Mouse (Mus musculus) heart, postnatal 0 days (tissue): Measurements from ENCODE around the gene Rexo1. TPM values are rescaled to one million over a fixed set of nuclear protein-coding genes. Genes with fewer than 3 reads are reported as not detected.

Experiments
- ATAC-seq: fragments of 200-750 bp; cut with Nextera tagmentation; 2 replicates; pipeline ENCODE4 v1.8.0; 2017; ENCODE audit warnings: low read depth, moderate number of reproducible peaks, moderate library complexity; ENCODE audit not compliant: insufficient read depth
- DNase-seq: peaks from one replicate; pipeline ENCODE4 v3.0.0-alpha.2; 2016; ENCODE audit warnings: low spot score
- H3K27ac ChIP-seq: fragments of 300-500 bp; sonication (generic); 2 replicates; pipeline ENCODE4 v1.5.1; 2014; ENCODE audit warnings: low read depth, mild to moderate bottlenecking
- H3K27me3 ChIP-seq: fragments of 300-500 bp; sonication (generic); 2 replicates; pipeline ENCODE4 v1.6.1; 2014; ENCODE audit warnings: low read length, mixed read lengths; ENCODE audit not compliant: control insufficient read depth, insufficient read depth
- H3K36me3 ChIP-seq: fragments of 300-500 bp; sonication (generic); replicated peaks from 2 replicates; pipeline ENCODE4 v1.6.1; 2014; ENCODE audit warnings: low read length, mixed read lengths; ENCODE audit not compliant: control insufficient read depth, insufficient read depth
- H3K4me1 ChIP-seq: fragments of 300-500 bp; sonication (generic); 2 replicates; pipeline ENCODE4 v1.6.1; 2014; ENCODE audit warnings: antibody characterized with exemption; ENCODE audit not compliant: control insufficient read depth, insufficient read depth
- H3K4me2 ChIP-seq: fragments of 300-500 bp; sonication (generic); 2 replicates; pipeline ENCODE4 v1.6.1; 2014; ENCODE audit warnings: low read depth, mild to moderate bottlenecking, low read length, moderate library complexity
- H3K4me3 ChIP-seq: fragments of 300-500 bp; sonication (generic); 2 replicates; pipeline ENCODE4 v1.5.1; 2014; ENCODE audit warnings: low read depth, low read length
- H3K9ac ChIP-seq: fragments of 300-500 bp; sonication (generic); replicated peaks from 2 replicates; pipeline ENCODE4 v1.6.1; 2014; ENCODE audit warnings: low read depth, low read length, mixed read lengths
- H3K9me3 ChIP-seq: fragments of 300-500 bp; sonication (generic); replicated peaks from 2 replicates; pipeline ENCODE4 v1.6.1; 2016; ENCODE audit warnings: low read length; ENCODE audit not compliant: control insufficient read depth
- CTCF ChIP-seq: IDR thresholded peaks from 2 replicates; pipeline ENCODE4 v1.5.1; 2016; ENCODE audit warnings: antibody characterized with exemption, control low read depth, low read depth
- EP300 ChIP-seq: IDR thresholded peaks from 2 replicates; pipeline ENCODE4 v1.6.1; 2016; ENCODE audit warnings: antibody characterized with exemption, low read depth
- WGBS: fragments of 180-500 bp; shearing (Covaris S2); extraction: QIAGEN DNeasy Blood & Tissue Kit; methylation state at CpG from one replicate; pipeline ENCODE4 v1.1.7; 2014; 5-methylcytosine and 5-hydroxymethylcytosine counted together
- polyA plus RNA-seq: library from polyadenylated mRNA; unstranded; fragments of >200 nt; fragmentation: Nextera tagmentation; extraction: Ambion mirVana; gene quantifications from 2 replicates; pipeline ENCODE4 v1.2.1, GENCODE M21; 2015
- total RNA-seq: library from RNA; depleted of rRNA; stranded (reverse); fragments of >200 nt; gene quantifications from 2 replicates; pipeline ENCODE4 v1.2.3, GENCODE M21; 2014; ENCODE audit warnings: low replicate concordance

Rexo1 gene
- total and polyA plus RNA-seq, 2 experiments from 2014 or later, result 7.6 to 13.1 TPM

DNA sequence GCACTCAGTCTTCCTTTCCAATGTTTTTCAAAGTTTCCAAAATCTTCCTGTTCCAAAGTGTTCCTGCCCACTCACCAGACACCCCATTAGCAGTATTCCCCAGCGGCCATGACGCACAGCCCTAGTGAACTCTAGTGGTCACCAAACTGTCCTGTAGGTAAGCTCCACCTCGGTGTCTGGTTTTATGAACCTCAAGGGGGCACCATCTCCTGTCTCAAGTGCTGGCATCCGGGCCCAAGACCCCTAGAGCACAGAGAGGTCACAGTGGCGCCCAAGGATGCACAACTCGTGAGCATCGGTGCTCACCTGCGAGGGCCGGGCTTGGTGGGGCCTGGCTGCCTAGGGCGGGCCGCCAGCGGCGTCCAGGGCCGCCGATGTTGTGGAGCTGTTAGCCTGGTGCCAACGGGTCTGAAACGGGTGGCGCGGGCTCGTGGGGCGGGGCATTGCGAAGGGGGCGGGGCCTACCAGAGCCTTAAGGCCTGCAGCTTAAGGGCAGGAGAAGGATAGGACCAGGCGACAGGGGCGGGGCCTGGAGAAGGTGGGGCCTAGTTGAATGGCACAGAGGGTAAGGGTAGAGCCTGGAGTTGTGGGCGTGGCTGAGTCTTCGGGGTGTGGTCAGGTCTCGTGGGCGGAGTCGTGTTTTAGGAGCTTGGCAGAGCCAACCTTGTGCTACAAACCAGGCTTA, 22.5 kb downstream of the Rexo1 start, which contains the start of gene Atp8b3:
Atp8b3 (minus strand) TSS at position 415 of the 685 bp plus-strand sequence.
- H3K9ac ChIP-seq, result no peak within 1 kb of the TSS
- 3% methylated on average over 30 of the region's 30 CpGs for WGBS

DNA sequence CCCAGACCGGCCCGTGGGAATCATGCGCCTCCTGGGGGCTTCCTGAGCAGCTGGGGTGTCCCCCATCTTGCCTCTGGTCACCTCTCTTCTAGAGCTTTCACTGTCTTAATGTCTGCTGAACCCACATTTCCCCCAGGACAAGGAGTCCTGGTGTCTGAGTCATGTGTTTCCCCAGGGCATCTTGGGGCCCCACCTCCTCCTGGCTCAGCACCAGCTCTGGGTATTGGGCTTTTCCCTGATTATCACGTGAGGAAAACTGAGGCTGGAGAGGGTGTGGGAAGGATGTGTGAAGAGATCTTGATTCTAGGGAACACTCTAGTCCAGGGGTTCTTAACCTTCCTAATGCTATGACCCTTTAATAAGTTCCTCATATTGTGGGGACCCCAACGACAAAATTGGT, 23.2 kb downstream of the Rexo1 start:
- no peak overlapping the region for H3K4me3 ChIP-seq
- no peak overlapping the region for H3K27ac ChIP-seq
- WGBS, result 44% methylated on average over 5 of the region's 5 CpGs
- H3K36me3 ChIP-seq, result peaks cover 23% of the 10 kb centered on the region
- no peaks in the 10 kb centered on the region for H3K9me3 ChIP-seq
- TF ChIP-seq CTCF (no peak), EP300 (no peak)
- ATAC-seq (no peak), DNase-seq (no peak)
- no peaks in the 10 kb centered on the region for H3K4me1 ChIP-seq
- H3K9ac ChIP-seq, result no peak overlapping the region
- no peak overlapping the region for H3K4me2 ChIP-seq
- H3K27me3 ChIP-seq, result peaks cover 17% of the 10 kb centered on the region

More for the DNA sequence above, 22.5 kb downstream of the Rexo1 start, which contains the start of gene Atp8b3:
- H3K27me3 ChIP-seq, result peaks cover 17% of the 10 kb centered on the region
- H3K4me3 ChIP-seq, result no peak within 1 kb of the TSS
- no peak within 1 kb of the TSS for H3K27ac ChIP-seq
- DNase-seq (peak; percentile 41), ATAC-seq (peak; percentile 77)
- no peaks in the 10 kb centered on the region for H3K4me1 ChIP-seq
- TF ChIP-seq EP300 (no peak), CTCF (no peak)
- H3K9me3 ChIP-seq, result no peaks in the 10 kb centered on the region
- H3K4me2 ChIP-seq, result peak within 1 kb of the TSS; percentile 41
- H3K36me3 ChIP-seq, result peaks cover 29% of the 10 kb centered on the region

DNA sequence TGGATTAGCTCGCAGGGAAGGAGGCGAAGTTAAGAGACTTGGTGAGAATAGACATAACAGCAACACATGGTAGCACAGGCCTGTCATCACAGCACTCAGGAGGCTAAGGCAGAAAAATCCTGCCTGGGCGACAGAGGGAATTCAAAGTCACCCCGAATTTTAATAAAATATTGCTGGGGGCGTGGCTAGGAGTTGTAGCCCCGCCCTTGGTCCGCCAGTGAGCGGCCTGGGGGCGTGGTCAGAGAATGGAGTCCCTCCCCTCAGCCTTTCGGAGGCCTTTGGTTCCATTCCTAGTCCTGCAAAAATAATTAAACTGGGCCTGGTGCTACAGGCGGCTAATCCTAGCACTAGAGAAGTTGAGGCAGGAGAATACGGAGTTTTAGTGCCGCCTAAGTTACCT, 25.6 kb downstream of the Rexo1 start:
- H3K27me3 ChIP-seq, result peaks cover 17% of the 10 kb centered on the region
- 22% methylated on average over 13 of the region's 13 CpGs for WGBS
- no peak overlapping the region for H3K4me2 ChIP-seq
- no peaks in the 10 kb centered on the region for H3K4me1 ChIP-seq
- H3K4me3 ChIP-seq, result no peak overlapping the region
- no peaks in the 10 kb centered on the region for H3K9me3 ChIP-seq
- DNase-seq, result no peak
- ATAC-seq, result no peak
- H3K36me3 ChIP-seq, result no peaks in the 10 kb centered on the region
- TF ChIP-seq EP300 (no peak), CTCF (no peak)
- no peak overlapping the region for H3K9ac ChIP-seq
- H3K27ac ChIP-seq, result no peak overlapping the region

DNA sequence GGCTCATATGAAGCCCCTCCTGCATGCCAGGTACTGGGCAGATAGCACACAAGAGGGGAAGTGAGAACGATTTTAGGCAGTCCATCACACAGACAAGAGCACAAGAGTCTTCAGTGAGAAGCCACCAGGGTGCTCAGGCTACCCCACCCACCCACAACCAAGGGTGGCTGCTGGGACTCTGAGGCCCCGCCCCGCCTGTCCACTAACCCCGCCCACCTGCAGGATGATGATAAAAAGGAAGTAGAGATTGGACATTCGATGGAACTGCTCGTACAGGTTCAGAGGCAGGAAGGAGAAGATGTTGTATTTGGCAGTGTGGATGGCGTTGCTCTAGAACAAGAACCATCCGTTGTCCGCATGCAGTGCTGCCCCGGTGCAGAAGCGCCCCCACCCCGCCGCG, 26.3 kb downstream of the Rexo1 start:
- Histone ChIP-seq H3K27ac (no peak overlapping the region), H3K27me3 (peaks cover 17% of the 10 kb centered on the region), H3K9me3 (no peaks in the 10 kb centered on the region), H3K4me2 (no peak overlapping the region), H3K4me3 (no peak overlapping the region), H3K4me1 (no peaks in the 10 kb centered on the region), H3K36me3 (no peaks in the 10 kb centered on the region), H3K9ac (no peak overlapping the region)
- no peak for ATAC-seq
- no peak for DNase-seq
- 8% methylated on average over 14 of the region's 14 CpGs for whole genome bisulfite sequencing
- no peak for TF ChIP-seq EP300
- no peak for TF ChIP-seq CTCF

DNA sequence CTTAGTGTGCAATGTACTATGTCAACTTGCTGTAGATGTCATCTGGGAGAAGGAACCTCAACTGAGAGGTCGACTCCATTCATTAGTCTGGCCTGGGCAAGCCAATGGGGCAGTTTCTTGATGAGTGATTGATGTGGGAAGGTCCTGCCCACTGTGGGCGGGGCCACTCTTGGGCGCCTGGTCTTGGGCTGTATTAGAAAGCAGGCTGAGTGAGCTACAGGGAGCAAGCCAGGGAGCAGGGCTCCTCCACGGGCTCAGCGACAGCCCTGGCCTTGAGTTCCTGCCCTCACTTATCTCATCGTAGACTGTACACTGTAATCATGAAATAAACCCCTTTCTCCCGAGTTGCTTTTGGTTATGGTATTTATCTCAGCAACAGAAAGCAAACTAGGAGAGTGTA, 27.7 kb downstream of the Rexo1 start:
- no peak for TF ChIP-seq CTCF
- no peak for TF ChIP-seq EP300
- Histone ChIP-seq H3K4me1 (no peaks in the 10 kb centered on the region), H3K27me3 (peaks cover 17% of the 10 kb centered on the region), H3K4me2 (no peak overlapping the region), H3K4me3 (no peak overlapping the region), H3K36me3 (no peaks in the 10 kb centered on the region), H3K9me3 (no peaks in the 10 kb centered on the region), H3K27ac (no peak overlapping the region), H3K9ac (no peak overlapping the region)
- 13% methylated on average over 7 of the region's 7 CpGs for WGBS
- DNase-seq (no peak), ATAC-seq (no peak; the same call in 1 of the 2 replicates)

DNA sequence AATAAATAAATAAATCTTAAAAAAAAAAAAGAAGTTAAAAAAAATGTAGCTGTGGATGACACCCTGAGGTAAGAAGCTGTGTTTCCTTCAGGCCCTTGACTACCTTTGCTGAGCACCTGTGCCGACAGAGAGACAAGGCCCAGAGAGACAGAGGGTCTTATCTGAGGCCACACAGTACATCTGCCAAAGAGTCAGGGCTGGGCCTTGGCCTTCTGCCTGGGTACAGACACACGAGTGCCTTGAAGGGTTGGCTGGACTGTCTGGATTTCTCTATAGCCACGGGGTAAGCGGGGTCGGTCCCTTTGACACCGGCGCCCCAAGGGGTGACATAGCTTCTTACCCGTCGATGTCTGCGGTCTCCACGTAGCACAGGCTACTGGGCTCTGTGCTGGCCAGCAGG, 28.6 kb downstream of the Rexo1 start:
- DNase-seq, result no peak
- Histone ChIP-seq H3K4me2 (no peak overlapping the region), H3K9me3 (no peaks in the 10 kb centered on the region), H3K4me3 (no peak overlapping the region), H3K27ac (no peak overlapping the region), H3K36me3 (no peaks in the 10 kb centered on the region), H3K27me3 (peaks cover 17% of the 10 kb centered on the region), H3K9ac (no peak overlapping the region), H3K4me1 (no peaks in the 10 kb centered on the region)
- ATAC-seq, result no peak
- 85% methylated on average over 11 of the region's 11 CpGs for WGBS
- no peak for TF ChIP-seq CTCF
- no peak for TF ChIP-seq EP300
